Mouse (Mus musculus) bone marrow macrophage, adult 2 months (primary cell): ENCODE measurements around the gene Lrrc28.

Source experiments
- CTCF ChIP-seq: IDR thresholded peaks from 2 replicates; pipeline ENCODE4 v1.5.1; 2012; ENCODE audit warnings: low read depth, mild to moderate bottlenecking, low read length, moderate library complexity
- POLR2A ChIP-seq: IDR thresholded peaks from 2 replicates; pipeline ENCODE4 v1.6.1; 2012; ENCODE audit warnings: mild to moderate bottlenecking, low read depth, low read length, borderline replicate concordance

DNA sequence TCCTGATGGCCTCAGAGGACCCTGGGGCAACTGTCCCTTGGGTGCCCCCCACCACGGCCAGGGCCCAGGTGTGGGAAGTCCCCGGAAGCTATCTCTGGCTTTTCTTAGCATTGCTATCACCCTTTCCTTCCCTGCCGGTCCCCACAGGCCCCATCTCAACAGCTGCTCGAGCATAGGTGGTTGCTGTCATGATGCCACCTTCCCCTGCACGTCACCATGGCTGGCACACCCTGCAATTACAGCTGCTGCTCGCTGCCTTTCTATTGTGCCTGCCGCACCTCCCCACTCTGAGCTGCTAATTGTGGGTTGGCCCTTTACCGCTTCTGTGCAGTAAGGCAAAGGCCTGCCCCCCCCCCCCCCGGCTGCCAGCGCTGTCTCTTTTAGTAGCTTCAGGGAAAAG is 167.1 kb downstream of the Lrrc28 start:
- no peak for TF ChIP-seq POLR2A
- no peak for TF ChIP-seq CTCF
